Mouse (Mus musculus): ENCODE data around the gene Cdk14.

GRCm38 (mm10) chr5:5007489-5008152 is 412.5 kb downstream of the Cdk14 start:
- TF ChIP-seq CTCF (IDR thresholded peaks at IDR 0.05; ENCODE audit: extremely low read depth, insufficient read depth, insufficient read length, insufficient replicate concordance) (no peak), POLR2A (IDR thresholded peaks at IDR 0.05; ENCODE audit: low read depth, low read length) (no peak)

Measured in spleen, adult 2 months (tissue).